Mouse (Mus musculus) stomach, embryonic 15.5 days (tissue): Measurements from ENCODE around the gene Klhl22. TPM values are rescaled to one million over a fixed set of nuclear protein-coding genes. Genes with fewer than 3 reads are reported as not detected.

Experiments used
- ATAC-seq: fragments of 200-750 bp; cut with Nextera tagmentation; 2 replicates; pipeline ENCODE4 v1.8.0; 2017; ENCODE audit warnings: low read depth, moderate number of reproducible peaks, moderate TSS enrichment; ENCODE audit not compliant: insufficient read depth, low FRiP score
- H3K27ac ChIP-seq: fragments of 300-500 bp; sonication (generic); 2 replicates; pipeline ENCODE4 v1.5.1; 2015; ENCODE audit warnings: mild to moderate bottlenecking, inconsistent platforms
- H3K27me3 ChIP-seq: fragments of 300-500 bp; sonication (generic); replicated peaks from 2 replicates; pipeline ENCODE4 v1.6.1; 2015; ENCODE audit warnings: inconsistent platforms
- H3K36me3 ChIP-seq: fragments of 300-500 bp; sonication (generic); 2 replicates; pipeline ENCODE4 v1.6.1; 2015; ENCODE audit warnings: inconsistent platforms
- H3K4me1 ChIP-seq: fragments of 300-500 bp; sonication (generic); 2 replicates; pipeline ENCODE4 v1.6.1; 2015; ENCODE audit warnings: inconsistent platforms
- H3K4me2 ChIP-seq: fragments of 300-500 bp; sonication (generic); 2 replicates; pipeline ENCODE4 v1.6.1; 2015; ENCODE audit warnings: mild to moderate bottlenecking, inconsistent platforms
- H3K4me3 ChIP-seq: fragments of 300-500 bp; sonication (generic); replicated peaks from 2 replicates; pipeline ENCODE4 v1.5.1; 2015; ENCODE audit warnings: inconsistent platforms
- H3K9ac ChIP-seq: fragments of 300-500 bp; sonication (generic); 2 replicates; pipeline ENCODE4 v1.6.1; 2015; ENCODE audit warnings: inconsistent platforms
- H3K9me3 ChIP-seq: fragments of 300-500 bp; sonication (generic); 2 replicates; pipeline ENCODE4 v1.6.1; 2016; ENCODE audit warnings: inconsistent platforms
- WGBS: fragments of 180-500 bp; shearing (Covaris S2); methylation state at CpG from one replicate; pipeline ENCODE4 v1.1.7; 2015; 5-methylcytosine and 5-hydroxymethylcytosine counted together
- polyA plus RNA-seq: library from polyadenylated mRNA; unstranded; fragments of >200 nt; fragmentation: Nextera tagmentation; extraction: Ambion mirVana; gene quantifications from 2 replicates; pipeline ENCODE4 v1.2.1, GENCODE M21; 2015

Klhl22 gene
- polyA plus RNA-seq, 1 experiment from 2014 or later: 57.4 TPM

GRCm38 (mm10) chr16:17759813-17760321, 449 bp downstream of the Klhl22 start:
- 1% methylated on average over 49 of the region's 54 CpGs for WGBS

DNA sequence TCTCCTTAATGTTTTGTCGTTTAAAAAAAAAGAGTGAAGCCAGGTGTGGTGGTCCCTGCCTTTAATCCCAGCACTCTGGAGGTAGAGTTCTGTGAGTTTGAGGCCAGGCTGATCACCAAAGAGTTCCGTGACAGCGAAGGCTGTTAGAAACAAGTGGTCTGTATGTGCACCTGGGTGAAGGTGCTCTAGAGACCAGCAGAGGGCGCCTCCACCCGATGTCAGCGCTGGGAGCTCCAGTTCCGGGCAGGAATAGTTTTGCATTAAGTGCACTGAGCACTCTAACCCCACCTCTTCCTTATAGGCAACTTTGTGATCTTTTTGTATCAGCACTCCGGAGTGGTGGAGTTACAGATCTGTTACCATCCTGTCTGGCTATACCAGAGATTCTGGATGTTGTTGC, 1.2 kb downstream of the Klhl22 start:
- Histone ChIP-seq H3K9me3 (no peaks in the 10 kb centered on the region), H3K9ac (no peak overlapping the region), H3K4me1 (peaks cover 28% of the 10 kb centered on the region), H3K27me3 (no peaks in the 10 kb centered on the region), H3K4me2 (peak overlapping the region; percentile 93), H3K27ac (no peak overlapping the region), H3K36me3 (no peaks in the 10 kb centered on the region; the same call in 1 of the 2 replicates), H3K4me3 (peak overlapping the region; percentile 64)
- WGBS: 35% methylated on average over 8 of the region's 8 CpGs
- ATAC-seq: no peak

More at GRCm38 (mm10) chr16:17759813-17760321, 449 bp downstream of the Klhl22 start:
- peak overlapping the region; percentile 64 for H3K4me3 ChIP-seq
- peak; percentile 25 for ATAC-seq
- peaks cover 28% of the 10 kb centered on the region for H3K4me1 ChIP-seq
- H3K27me3 ChIP-seq: no peaks in the 10 kb centered on the region
- peak overlapping the region; percentile 76 for H3K9ac ChIP-seq
- peak overlapping the region; percentile 93 for H3K4me2 ChIP-seq
- no peaks in the 10 kb centered on the region for H3K36me3 ChIP-seq
- no peaks in the 10 kb centered on the region for H3K9me3 ChIP-seq
- H3K27ac ChIP-seq: peak overlapping the region; percentile 64

GRCm38 (mm10) chr16:17761074-17761473, 1.7 kb downstream of the Klhl22 start:
- no peak for ATAC-seq
- Histone ChIP-seq H3K9me3 (no peaks in the 10 kb centered on the region), H3K4me1 (peaks cover 28% of the 10 kb centered on the region), H3K4me2 (peak overlapping the region; percentile 93), H3K9ac (no peak overlapping the region), H3K4me3 (peak overlapping the region; percentile 64; the same call in 1 of the 2 replicates), H3K27me3 (no peaks in the 10 kb centered on the region), H3K36me3 (no peaks in the 10 kb centered on the region; the same call in 1 of the 2 replicates), H3K27ac (no peak overlapping the region)
- 30% methylated on average over 1 of the region's 1 CpGs for WGBS

GRCm38 (mm10) chr16:17764108-17764511, 4.7 kb downstream of the Klhl22 start:
- peak; percentile 73 for ATAC-seq
- peak overlapping the region; percentile 23; the same call in 1 of the 2 replicates for H3K27ac ChIP-seq
- no peak overlapping the region for H3K4me3 ChIP-seq

GRCm38 (mm10) chr16:17768834-17769233, 9.4 kb downstream of the Klhl22 start:
- Histone ChIP-seq H3K9ac (no peak overlapping the region), H3K4me3 (no peak overlapping the region), H3K4me2 (no peak overlapping the region), H3K4me1 (peaks cover 6% of the 10 kb centered on the region; the same call in 1 of the 2 replicates), H3K27me3 (no peaks in the 10 kb centered on the region), H3K36me3 (peaks cover 15% of the 10 kb centered on the region), H3K9me3 (no peaks in the 10 kb centered on the region), H3K27ac (no peak overlapping the region)
- ATAC-seq: no peak
- 77% methylated on average over 7 of the region's 7 CpGs for WGBS

More at GRCm38 (mm10) chr16:17764108-17764511, 4.7 kb downstream of the Klhl22 start:
- Histone ChIP-seq H3K27me3 (no peaks in the 10 kb centered on the region), H3K4me1 (peaks cover 23% of the 10 kb centered on the region; the same call in 1 of the 2 replicates), H3K9me3 (no peaks in the 10 kb centered on the region), H3K36me3 (peaks cover 4% of the 10 kb centered on the region; the same call in 1 of the 2 replicates), H3K9ac (no peak overlapping the region), H3K4me2 (no peak overlapping the region)
- WGBS: 66% methylated on average over 4 of the region's 4 CpGs

DNA sequence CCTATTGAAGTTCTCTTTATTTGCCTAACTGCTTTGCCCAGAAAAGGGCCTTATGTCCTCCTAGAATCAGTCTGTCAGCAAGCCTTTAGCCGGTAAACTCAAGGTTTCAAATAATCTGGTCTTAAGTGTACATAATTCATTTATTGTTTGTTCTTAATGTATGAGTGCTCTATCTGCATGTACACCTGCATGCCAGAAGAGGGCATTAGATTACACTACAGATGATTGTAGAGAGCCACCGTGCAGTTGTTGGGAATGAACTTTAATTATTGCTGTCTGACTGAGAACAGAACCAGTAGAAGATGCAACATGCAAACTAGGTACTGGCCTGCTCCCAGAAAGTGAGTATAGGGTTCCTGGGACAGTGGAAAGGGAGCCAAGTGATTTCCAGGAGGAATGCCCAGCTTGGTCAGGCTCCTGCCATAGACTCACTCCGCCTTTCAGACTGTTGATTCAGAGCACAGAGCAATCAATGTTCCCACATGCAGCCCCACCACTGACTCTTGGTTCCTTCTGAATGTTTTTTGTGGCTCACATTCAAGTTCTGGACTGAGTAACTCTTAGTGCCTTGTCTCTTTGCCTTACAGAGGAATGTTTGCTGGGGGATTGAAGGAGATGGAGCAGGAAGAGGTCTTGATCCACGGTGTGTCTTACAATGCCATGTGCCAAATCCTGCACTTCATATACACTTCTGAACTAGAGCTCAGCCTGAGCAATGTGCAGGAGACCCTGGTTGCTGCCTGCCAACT, 11.9 kb downstream of the Klhl22 start:
- H3K4me1 ChIP-seq: no peaks in the 10 kb centered on the region
- no peak overlapping the region for H3K27ac ChIP-seq
- no peak overlapping the region for H3K4me3 ChIP-seq
- ATAC-seq: no peak
- 68% methylated on average over 4 of the region's 4 CpGs for WGBS
- H3K27me3 ChIP-seq: no peaks in the 10 kb centered on the region
- H3K9ac ChIP-seq: no peak overlapping the region
- H3K9me3 ChIP-seq: no peaks in the 10 kb centered on the region
- H3K4me2 ChIP-seq: no peak overlapping the region
- H3K36me3 ChIP-seq: peaks cover 23% of the 10 kb centered on the region

DNA sequence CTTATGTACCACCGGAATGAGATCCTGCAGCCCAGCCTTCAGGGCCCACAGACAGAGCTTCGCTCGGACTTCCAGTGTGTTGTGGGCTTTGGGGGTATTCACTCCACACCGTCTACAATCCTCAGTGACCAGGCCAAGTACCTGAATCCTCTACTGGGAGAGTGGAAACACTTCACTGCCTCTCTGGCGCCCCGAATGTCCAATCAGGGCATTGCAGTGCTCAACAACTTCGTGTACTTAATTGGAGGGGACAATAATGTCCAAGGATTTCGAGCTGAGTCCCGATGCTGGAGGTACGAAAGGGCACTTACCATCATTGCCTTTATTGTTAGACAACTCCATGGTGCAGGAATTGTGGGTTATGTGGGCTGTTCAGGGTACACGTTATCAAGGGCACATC, 17.4 kb downstream of the Klhl22 start:
- ATAC-seq: no peak
- Histone ChIP-seq H3K4me3 (no peak overlapping the region), H3K4me1 (no peaks in the 10 kb centered on the region), H3K27me3 (no peaks in the 10 kb centered on the region), H3K4me2 (no peak overlapping the region), H3K9ac (no peak overlapping the region), H3K36me3 (peaks cover 38% of the 10 kb centered on the region), H3K27ac (no peak overlapping the region), H3K9me3 (no peaks in the 10 kb centered on the region)
- WGBS: 65% methylated on average over 11 of the region's 11 CpGs

GRCm38 (mm10) chr16:17778223-17778622, 18.8 kb downstream of the Klhl22 start:
- Histone ChIP-seq H3K36me3 (peaks cover 32% of the 10 kb centered on the region), H3K9ac (no peak overlapping the region), H3K4me2 (no peak overlapping the region), H3K4me3 (no peak overlapping the region), H3K4me1 (no peaks in the 10 kb centered on the region), H3K9me3 (no peaks in the 10 kb centered on the region), H3K27me3 (no peaks in the 10 kb centered on the region), H3K27ac (no peak overlapping the region)
- no peak for ATAC-seq
- 84% methylated on average over 4 of the region's 4 CpGs for WGBS

GRCm38 (mm10) chr16:17779692-17780091, 20.3 kb downstream of the Klhl22 start:
- Histone ChIP-seq H3K36me3 (peaks cover 44% of the 10 kb centered on the region), H3K27ac (no peak overlapping the region), H3K9ac (no peak overlapping the region), H3K4me1 (no peaks in the 10 kb centered on the region), H3K4me3 (no peak overlapping the region), H3K4me2 (no peak overlapping the region), H3K9me3 (no peaks in the 10 kb centered on the region), H3K27me3 (no peaks in the 10 kb centered on the region)
- 73% methylated on average over 1 of the region's 1 CpGs for WGBS
- no peak for ATAC-seq

- peaks cover 33% of the 10 kb centered on the region for H3K36me3 ChIP-seq
- ATAC-seq: no peak
- 63% methylated on average over 3 of the region's 3 CpGs for WGBS
Measured at GRCm38 (mm10) chr16:17785337-17785736, 25.9 kb downstream of the Klhl22 start.

DNA sequence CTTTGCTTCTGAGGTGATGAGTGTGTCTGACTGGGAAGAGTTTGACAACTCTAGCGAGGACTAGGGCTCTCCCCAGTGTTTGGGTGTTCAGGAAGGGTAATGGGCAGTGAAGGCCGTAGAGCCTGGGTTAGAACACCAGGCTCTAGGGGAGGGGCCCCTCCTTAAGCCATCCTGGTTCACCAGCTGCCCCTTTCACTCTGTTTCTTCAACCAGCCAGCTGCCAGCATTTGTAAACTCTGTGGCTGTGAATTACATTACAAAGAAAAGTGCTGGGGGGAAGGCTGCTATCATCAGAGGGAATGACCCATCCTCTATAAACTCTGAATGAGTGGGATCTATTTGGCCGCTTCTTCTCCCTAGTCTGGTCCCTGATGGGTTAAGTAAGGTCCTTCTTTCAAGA, 33.3 kb downstream of the Klhl22 start:
- Histone ChIP-seq H3K9me3 (no peaks in the 10 kb centered on the region), H3K27ac (no peak overlapping the region), H3K4me2 (no peak overlapping the region), H3K4me1 (peaks cover 5% of the 10 kb centered on the region), H3K36me3 (peaks cover 28% of the 10 kb centered on the region; the same call in 1 of the 2 replicates), H3K9ac (no peak overlapping the region), H3K27me3 (peaks cover 5% of the 10 kb centered on the region; the same call in 1 of the 2 replicates), H3K4me3 (no peak overlapping the region)
- WGBS: 75% methylated on average over 3 of the region's 3 CpGs
- ATAC-seq: no peak

More at GRCm38 (mm10) chr16:17785337-17785736, 25.9 kb downstream of the Klhl22 start:
- Histone ChIP-seq H3K27me3 (no peaks in the 10 kb centered on the region), H3K9me3 (no peaks in the 10 kb centered on the region), H3K27ac (no peak overlapping the region), H3K4me2 (no peak overlapping the region), H3K4me3 (no peak overlapping the region), H3K9ac (no peak overlapping the region), H3K4me1 (no peaks in the 10 kb centered on the region)

GRCm38 (mm10) chr16:17794047-17794446, 34.6 kb downstream of the Klhl22 start:
- H3K36me3 ChIP-seq: peaks cover 27% of the 10 kb centered on the region; the same call in 1 of the 2 replicates
- H3K4me3 ChIP-seq: no peak overlapping the region
- peaks cover 13% of the 10 kb centered on the region for H3K27me3 ChIP-seq
- H3K9me3 ChIP-seq: no peaks in the 10 kb centered on the region
- no peak overlapping the region for H3K27ac ChIP-seq
- ATAC-seq: no peak
- 86% methylated on average over 4 of the region's 4 CpGs for WGBS
- H3K4me1 ChIP-seq: peaks cover 14% of the 10 kb centered on the region
- H3K9ac ChIP-seq: no peak overlapping the region
- H3K4me2 ChIP-seq: no peak overlapping the region
